Mouse (Mus musculus): ENCODE results near the gene Shisa2. TPM values are rescaled to one million over a fixed set of nuclear protein-coding genes. Genes with fewer than 3 reads are reported as not detected.
A peak's percentile ranks its signal among the peaks of the same experiment; 100 is the strongest.

The Shisa2 gene
- polyA plus RNA-seq, 1 experiment from 2014 or later: 4.0 TPM

DNA sequence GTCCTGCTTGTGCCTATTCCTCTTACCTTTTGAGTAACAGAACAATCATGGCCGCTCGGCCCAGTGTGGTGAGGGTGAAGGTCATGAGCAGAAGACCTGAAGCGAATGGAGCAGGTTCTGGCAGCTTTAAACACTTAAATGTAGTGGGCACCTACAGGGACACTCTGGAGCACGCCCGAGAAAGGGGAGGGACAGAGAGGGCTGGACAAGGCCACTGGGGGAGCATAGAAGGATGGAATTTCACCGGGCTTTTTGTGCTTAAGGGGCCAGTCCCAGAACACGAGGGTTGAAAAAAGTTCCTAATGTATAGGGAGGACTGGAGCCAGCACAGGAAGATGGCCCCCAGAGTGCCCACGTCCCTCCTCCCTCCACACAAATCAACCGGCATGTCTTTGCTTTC lies 8.9 kb downstream of the Shisa2 start:
- H3K36me3 ChIP-seq: no peaks in the 10 kb centered on the region
- no peak overlapping the region for H3K4me3 ChIP-seq
- 82% methylated on average over 9 of the region's 9 CpGs for WGBS
- H3K9me3 ChIP-seq: no peaks in the 10 kb centered on the region
- no peak overlapping the region for H3K4me2 ChIP-seq
- H3K27me3 ChIP-seq: 0 out of 2 replicates have a peak, but pooled peaks cover 9% of the 10 kb centered on the region
- H3K27ac ChIP-seq: no peak overlapping the region
- no peak for ATAC-seq (ENCODE audit: low FRiP score)
- H3K4me1 ChIP-seq (replicated peaks): 0 out of 2 replicates have a peak, but pooled peaks cover 3% of the 10 kb centered on the region
- no peak overlapping the region for H3K9ac ChIP-seq

DNA sequence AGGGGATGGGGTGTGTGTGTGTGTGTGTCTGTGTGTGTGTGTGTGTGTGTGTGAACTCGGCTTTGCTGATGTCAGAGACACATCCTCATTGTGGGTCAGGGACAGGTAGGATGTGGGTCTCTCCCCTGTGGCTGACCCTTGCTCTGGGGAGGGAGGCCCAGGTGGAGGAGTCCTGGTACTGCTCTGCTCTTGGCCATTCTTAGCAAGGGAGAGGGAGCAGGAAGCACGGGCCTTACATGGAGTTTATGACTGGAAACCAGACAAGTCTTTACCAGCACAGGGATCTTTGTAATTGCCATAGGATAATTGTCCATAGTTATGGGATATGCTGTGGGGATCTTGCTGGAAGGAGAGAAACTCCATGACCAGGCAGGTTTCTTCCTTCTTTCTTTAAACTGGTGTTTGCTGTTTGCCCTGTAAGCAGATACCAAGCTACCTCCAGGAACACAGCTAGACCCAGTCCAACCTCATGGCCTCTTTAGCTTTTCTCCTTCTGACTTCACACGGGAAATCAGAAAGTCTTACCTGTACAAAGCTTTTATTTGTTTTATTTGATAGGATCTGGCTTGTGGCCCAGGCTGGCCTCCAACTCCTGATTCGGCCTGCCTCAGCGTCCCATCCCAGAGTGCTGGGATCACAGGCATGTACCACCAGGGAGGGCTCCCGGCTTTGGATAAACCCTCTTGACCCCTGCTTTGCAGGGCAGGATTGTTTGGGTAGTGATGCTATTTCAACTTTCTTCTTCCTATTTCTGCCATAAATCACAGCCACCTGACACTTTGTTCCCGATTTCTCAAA lies 14.0 kb downstream of the Shisa2 start:
- Histone ChIP-seq H3K9me3 (no peaks in the 10 kb centered on the region), H3K27me3 (0 out of 2 replicates have a peak, but pooled peaks cover 3% of the 10 kb centered on the region), H3K4me1 (replicated peaks) (peaks cover 19% of the 10 kb centered on the region; the same call in 1 of the 2 replicates), H3K36me3 (no peaks in the 10 kb centered on the region), H3K4me3 (no peak overlapping the region), H3K27ac (no peak overlapping the region), H3K9ac (no peak overlapping the region), H3K4me2 (no peak overlapping the region)
- WGBS: 74% methylated on average over 7 of the region's 7 CpGs
- ATAC-seq (ENCODE audit: low FRiP score): no peak

DNA sequence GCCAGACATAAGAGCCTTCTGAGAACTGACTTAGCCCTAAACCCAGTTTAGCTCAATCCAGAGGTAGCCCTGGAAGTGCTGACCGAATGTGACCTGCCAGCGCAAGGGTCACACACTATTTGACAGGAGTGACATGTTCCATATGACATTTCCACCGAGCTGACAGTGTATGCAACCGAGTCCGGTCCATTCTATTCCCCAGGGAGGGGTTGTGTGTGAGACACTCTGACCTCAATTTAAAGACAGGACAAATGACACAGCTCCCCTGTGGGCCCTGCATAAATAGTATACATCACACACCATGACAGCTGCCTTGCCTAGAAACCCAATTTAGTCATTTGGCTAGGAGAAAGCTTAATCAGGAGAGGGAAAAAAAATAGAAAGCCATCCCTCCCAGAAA lies 16.7 kb downstream of the Shisa2 start:
- ATAC-seq (ENCODE audit: low FRiP score): 0 out of 2 replicates have a peak, but pooled peaks have one; percentile 25
- no peak overlapping the region for H3K4me2 ChIP-seq
- H3K9ac ChIP-seq: no peak overlapping the region
- H3K27ac ChIP-seq: no peak overlapping the region
- 30% methylated on average over 5 of the region's 5 CpGs for WGBS
- no peak overlapping the region for H3K4me3 ChIP-seq
- no peaks in the 10 kb centered on the region for H3K9me3 ChIP-seq
- H3K4me1 ChIP-seq (replicated peaks): peaks cover 21% of the 10 kb centered on the region
- H3K36me3 ChIP-seq: peaks cover 2% of the 10 kb centered on the region; the same call in 1 of the 2 replicates
- H3K27me3 ChIP-seq: peaks cover 11% of the 10 kb centered on the region

DNA sequence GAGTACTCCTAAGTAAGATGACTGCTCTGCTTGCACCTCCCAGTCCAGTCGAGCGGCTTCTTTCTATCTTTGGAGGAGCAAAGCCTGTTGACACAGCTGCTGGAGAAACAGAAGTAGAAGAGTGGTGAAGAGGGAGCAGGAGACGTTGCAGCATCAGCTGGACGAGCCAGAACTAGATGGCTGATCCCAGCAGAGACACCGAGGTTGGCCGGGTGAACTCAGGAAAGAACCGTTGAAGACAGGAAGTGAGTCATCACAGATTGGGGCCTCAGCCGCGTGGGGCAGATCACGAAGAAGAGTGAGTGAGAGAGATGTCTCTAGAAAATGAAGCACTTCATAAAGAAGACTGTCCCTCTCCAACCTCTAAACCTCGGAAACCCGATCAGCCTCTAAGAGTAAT lies 18.5 kb downstream of the Shisa2 start:
- WGBS: 76% methylated on average over 12 of the region's 12 CpGs

DNA sequence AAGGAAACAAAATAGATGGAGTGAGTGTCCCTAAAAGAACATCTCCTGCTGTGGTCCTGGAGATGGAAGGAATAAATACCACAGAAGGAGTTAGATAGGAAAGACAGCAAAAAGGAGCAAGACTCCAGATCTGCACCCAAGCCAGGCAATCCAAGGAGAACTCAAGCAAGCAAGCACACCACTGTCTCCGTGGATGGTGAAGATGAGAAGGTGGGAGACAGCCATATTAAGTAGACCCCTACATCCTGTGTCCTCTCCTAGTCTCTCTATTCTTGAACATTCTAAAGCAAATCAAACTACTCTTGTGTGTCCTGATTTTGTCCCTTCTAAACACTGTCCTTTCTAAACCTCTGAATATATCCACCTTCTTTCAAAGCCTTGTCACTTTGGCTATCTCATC lies 19.1 kb downstream of the Shisa2 start:
- Histone ChIP-seq H3K4me3 (no peak overlapping the region), H3K4me1 (replicated peaks) (peaks cover 33% of the 10 kb centered on the region), H3K27me3 (peaks cover 11% of the 10 kb centered on the region), H3K27ac (no peak overlapping the region), H3K9me3 (no peaks in the 10 kb centered on the region), H3K4me2 (no peak overlapping the region), H3K9ac (no peak overlapping the region), H3K36me3 (peaks cover 2% of the 10 kb centered on the region; the same call in 1 of the 2 replicates)
- ATAC-seq (ENCODE audit: low FRiP score): no peak
- WGBS: 87% methylated on average over 1 of the region's 1 CpGs

More for the DNA sequence above, 18.5 kb downstream of the Shisa2 start:
- Histone ChIP-seq H3K4me1 (replicated peaks) (peaks cover 28% of the 10 kb centered on the region), H3K27me3 (peaks cover 11% of the 10 kb centered on the region), H3K36me3 (peaks cover 2% of the 10 kb centered on the region; the same call in 1 of the 2 replicates), H3K4me3 (no peak overlapping the region), H3K27ac (no peak overlapping the region), H3K9ac (no peak overlapping the region), H3K4me2 (no peak overlapping the region), H3K9me3 (no peaks in the 10 kb centered on the region)
- no peak for ATAC-seq (ENCODE audit: low FRiP score)

DNA sequence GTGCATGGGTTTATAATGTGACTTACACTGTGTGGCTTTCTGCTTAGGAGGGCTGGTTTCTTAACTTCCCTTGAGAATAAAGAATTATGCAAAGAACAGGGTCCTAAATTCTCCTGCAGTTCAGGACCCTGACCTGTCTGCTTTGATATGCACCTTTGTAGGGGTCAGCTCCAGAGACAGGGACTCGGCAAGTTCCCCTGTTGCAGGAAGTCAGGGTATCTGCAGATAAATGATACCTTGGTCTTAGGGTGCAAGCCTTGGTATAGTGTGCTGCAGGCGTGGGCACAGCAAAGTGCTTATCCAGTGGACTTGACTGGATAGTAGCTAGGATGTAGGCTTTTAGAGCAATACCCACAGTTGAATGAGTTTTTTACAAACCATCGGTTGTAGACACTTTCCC lies 19.8 kb downstream of the Shisa2 start:
- no peaks in the 10 kb centered on the region for H3K9me3 ChIP-seq
- H3K27me3 ChIP-seq: peaks cover 11% of the 10 kb centered on the region
- H3K27ac ChIP-seq: no peak overlapping the region
- WGBS: 76% methylated on average over 3 of the region's 3 CpGs
- no peak overlapping the region for H3K4me2 ChIP-seq
- H3K4me3 ChIP-seq: no peak overlapping the region
- peaks cover 2% of the 10 kb centered on the region; the same call in 1 of the 2 replicates for H3K36me3 ChIP-seq
- peaks cover 34% of the 10 kb centered on the region for H3K4me1 ChIP-seq (replicated peaks)
- H3K9ac ChIP-seq: no peak overlapping the region
- no peak for ATAC-seq (ENCODE audit: low FRiP score)

DNA sequence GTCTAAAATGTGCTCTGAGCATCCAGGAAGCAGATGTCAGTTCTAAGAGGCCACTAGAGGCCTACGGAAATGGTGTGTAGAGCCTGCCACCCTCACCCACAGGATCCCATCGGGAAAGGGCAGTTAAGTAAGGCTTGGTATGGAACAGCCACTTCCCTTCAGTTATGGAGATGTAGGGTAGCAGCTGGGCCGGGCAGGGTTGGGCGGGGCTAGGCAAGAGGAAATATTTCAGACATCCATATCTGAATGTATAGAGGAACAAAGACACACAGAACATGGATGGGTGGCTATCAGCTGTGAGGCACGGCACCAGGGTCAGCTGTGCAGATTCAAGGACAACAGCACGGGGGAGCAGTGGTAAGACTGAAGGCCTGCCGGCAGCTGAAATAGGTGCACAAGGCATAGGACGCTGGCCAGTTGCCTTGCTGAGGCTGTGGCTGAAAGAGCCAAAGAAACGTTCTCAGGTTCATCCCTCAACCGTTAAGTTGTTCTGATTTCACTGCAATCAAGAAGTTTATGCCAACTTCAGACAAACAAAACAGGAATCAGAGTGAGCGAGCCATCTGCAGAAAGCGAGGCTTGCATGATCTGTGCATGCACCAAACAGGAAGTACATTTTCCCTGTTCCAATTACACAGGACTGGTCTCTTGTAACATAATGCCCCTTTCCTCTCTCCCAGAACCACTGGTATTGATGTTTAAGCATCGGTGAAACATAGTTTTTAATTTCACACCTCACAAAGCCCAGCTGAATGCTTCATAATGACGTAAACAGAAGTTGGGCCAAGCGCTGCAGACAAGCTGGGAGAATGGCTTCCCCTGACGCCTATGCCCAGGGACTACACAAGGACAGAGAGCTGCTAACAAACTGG lies 22.0 kb downstream of the Shisa2 start:
- Histone ChIP-seq H3K9ac (no peak overlapping the region), H3K36me3 (peaks cover 2% of the 10 kb centered on the region; the same call in 1 of the 2 replicates), H3K9me3 (no peaks in the 10 kb centered on the region), H3K4me3 (no peak overlapping the region), H3K27me3 (peaks cover 15% of the 10 kb centered on the region), H3K4me1 (replicated peaks) (peaks cover 28% of the 10 kb centered on the region), H3K4me2 (no peak overlapping the region), H3K27ac (0 out of 2 replicates have a peak overlapping the region, but pooled peaks have one; percentile 32)
- no peak for ATAC-seq (ENCODE audit: low FRiP score)
- 71% methylated on average over 16 of the region's 16 CpGs for WGBS

DNA sequence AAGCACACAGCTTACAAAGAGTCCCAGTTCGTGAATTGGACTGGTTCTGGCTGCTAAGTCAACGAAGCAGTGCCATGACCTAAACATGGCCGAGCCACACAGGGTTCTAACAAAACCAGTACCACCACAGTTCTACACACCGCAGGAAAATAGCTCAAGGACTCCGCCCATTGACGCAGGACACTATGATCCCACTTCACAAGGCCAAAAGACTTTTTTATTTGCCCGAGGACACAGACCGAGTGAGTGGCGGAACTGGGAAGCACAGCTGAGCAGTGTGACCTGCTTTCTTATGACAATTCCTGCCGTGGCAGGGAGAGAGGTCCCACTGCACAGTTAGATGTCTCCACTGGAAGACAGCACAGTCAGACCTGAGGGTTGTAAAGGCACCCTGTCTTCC lies 23.5 kb downstream of the Shisa2 start:
- H3K27ac ChIP-seq: no peak overlapping the region
- peaks cover 19% of the 10 kb centered on the region for H3K4me1 ChIP-seq (replicated peaks)
- 85% methylated on average over 10 of the region's 10 CpGs for WGBS
- H3K4me2 ChIP-seq: no peak overlapping the region
- H3K36me3 ChIP-seq: peaks cover 2% of the 10 kb centered on the region; the same call in 1 of the 2 replicates
- H3K27me3 ChIP-seq: peaks cover 13% of the 10 kb centered on the region
- no peak for ATAC-seq (ENCODE audit: low FRiP score)
- no peaks in the 10 kb centered on the region for H3K9me3 ChIP-seq
- no peak overlapping the region for H3K9ac ChIP-seq
- no peak overlapping the region for H3K4me3 ChIP-seq

DNA sequence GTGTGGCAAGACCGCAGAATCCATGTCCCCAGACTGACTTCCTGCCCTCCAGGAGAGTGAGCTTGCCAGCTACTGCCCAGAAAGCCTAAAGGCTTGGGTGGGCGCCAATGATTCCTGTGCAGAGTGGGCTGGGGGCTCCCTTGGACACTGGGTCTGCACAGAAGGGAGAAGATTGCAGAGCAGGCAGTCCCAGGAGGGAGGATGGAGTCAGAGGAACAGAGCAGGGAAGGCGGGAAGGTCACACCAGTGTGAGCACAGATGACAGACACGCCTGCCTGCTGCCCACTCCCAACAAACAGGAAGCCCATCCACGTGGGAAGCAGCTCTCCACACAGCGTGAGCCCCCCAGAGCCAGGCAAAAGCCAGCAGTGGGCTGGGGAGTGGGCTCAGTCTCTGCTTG lies 24.2 kb downstream of the Shisa2 start:
- 0 out of 2 replicates have a peak, but pooled peaks have one; percentile 32 for ATAC-seq (ENCODE audit: low FRiP score)
- WGBS: 81% methylated on average over 6 of the region's 6 CpGs
- H3K4me2 ChIP-seq: no peak overlapping the region
- H3K9ac ChIP-seq: no peak overlapping the region
- peaks cover 2% of the 10 kb centered on the region; the same call in 1 of the 2 replicates for H3K36me3 ChIP-seq
- peaks cover 12% of the 10 kb centered on the region for H3K27me3 ChIP-seq
- H3K4me3 ChIP-seq: no peak overlapping the region
- peaks cover 19% of the 10 kb centered on the region for H3K4me1 ChIP-seq (replicated peaks)
- H3K27ac ChIP-seq: no peak overlapping the region
- no peaks in the 10 kb centered on the region for H3K9me3 ChIP-seq

DNA sequence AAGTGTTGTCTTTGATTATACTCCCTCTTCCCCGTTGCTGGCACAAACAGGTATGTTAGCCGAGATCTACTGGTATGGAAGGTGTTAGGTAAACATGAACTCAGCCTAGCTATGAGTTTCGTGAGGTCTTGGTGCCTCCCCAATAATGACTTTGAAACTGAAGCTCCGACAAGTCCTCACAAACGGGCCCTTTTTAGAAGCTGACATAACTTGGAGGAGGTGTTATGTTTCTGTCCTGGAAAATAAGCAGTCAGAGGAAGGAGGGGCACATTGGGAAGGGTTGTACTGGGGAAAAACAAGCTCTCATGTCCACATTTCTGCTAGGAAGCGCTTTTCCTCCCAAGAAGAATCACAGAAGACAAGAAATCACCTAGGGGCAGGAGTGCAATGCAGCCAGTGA lies 31.5 kb downstream of the Shisa2 start:
- no peak overlapping the region for H3K9ac ChIP-seq
- H3K4me3 ChIP-seq: no peak overlapping the region
- no peak for ATAC-seq (ENCODE audit: low FRiP score)
- no peaks in the 10 kb centered on the region for H3K4me1 ChIP-seq (replicated peaks)
- H3K9me3 ChIP-seq: no peaks in the 10 kb centered on the region
- H3K27ac ChIP-seq: no peak overlapping the region
- no peaks in the 10 kb centered on the region for H3K36me3 ChIP-seq
- 86% methylated on average over 6 of the region's 6 CpGs for WGBS
- H3K4me2 ChIP-seq: no peak overlapping the region
- H3K27me3 ChIP-seq: no peaks in the 10 kb centered on the region

DNA sequence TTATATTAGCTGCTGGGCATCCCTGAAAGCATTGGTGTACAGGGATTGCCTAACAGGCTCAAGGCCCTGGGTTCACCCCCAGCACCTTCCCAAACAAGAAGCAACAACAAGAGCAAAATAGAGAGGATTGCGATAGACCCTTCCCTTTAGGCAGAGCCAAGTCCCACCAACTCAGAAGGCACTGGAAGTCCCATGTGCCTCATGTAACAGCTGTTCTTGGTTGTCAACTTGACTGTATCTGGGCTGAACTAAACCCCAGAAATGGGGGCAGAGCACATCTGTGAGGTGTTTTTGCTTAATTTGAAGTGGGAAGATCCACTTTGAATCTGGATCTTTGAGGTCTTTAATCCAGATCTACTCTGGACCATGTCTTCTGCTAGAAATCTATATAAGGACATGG lies 32.0 kb downstream of the Shisa2 start:
- Histone ChIP-seq H3K4me2 (no peak overlapping the region), H3K36me3 (no peaks in the 10 kb centered on the region), H3K9me3 (no peaks in the 10 kb centered on the region), H3K4me1 (replicated peaks) (no peaks in the 10 kb centered on the region), H3K27me3 (no peaks in the 10 kb centered on the region), H3K4me3 (no peak overlapping the region), H3K27ac (no peak overlapping the region), H3K9ac (no peak overlapping the region)
- 96% methylated on average over 1 of the region's 1 CpGs for WGBS
- no peak for ATAC-seq (ENCODE audit: low FRiP score)

DNA sequence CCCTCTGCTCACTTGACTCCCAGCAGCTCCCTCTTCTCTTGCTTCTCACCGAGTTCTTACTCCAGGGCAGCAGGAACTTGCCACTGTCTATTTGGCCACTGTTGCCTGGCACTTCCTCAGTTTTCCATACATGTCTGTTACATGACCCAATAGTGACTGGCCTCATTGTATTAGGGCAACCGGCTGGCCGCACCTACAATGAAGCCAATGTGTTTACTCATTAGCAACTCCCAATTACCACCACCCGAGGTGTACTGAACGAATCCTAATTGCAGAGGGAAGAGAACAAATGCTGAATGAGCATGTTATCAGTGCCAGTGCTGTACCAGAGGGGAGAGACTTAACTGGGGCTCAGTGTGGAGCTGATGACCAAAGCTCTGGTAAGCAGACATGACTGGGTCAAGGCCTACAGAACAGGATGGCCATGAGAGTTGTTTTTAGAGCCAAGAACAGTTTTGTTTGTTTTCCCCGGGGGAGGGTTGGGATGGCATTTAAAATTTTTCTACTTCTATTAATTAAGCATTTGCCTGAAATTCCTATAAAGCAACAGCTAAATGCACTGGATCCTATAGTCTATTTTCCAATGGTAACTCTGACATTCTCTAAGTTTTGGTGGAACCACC lies 47.9 kb downstream of the Shisa2 start:
- WGBS: 80% methylated on average over 6 of the region's 6 CpGs
- Histone ChIP-seq H3K27me3 (no peaks in the 10 kb centered on the region), H3K4me2 (no peak overlapping the region), H3K9ac (no peak overlapping the region), H3K36me3 (no peaks in the 10 kb centered on the region), H3K27ac (no peak overlapping the region), H3K4me1 (replicated peaks) (peaks cover 16% of the 10 kb centered on the region), H3K4me3 (no peak overlapping the region), H3K9me3 (no peaks in the 10 kb centered on the region)
- no peak for ATAC-seq (ENCODE audit: low FRiP score)

All from hindbrain, embryonic 13.5 days (tissue).